Mouse (Mus musculus) testis, adult 2 months (tissue): ENCODE measurements at regions not wholly inside any gene's neighbourhood (a gene's known extent, or its start where the extent isn't known, plus 50 kb on each side); places are given as distances from the start of the nearest gene placed in this dataset.

Experiments
- CTCF ChIP-seq: fragments of 200-500 bp; IDR thresholded peaks from 2 replicates; pipeline ENCODE4 v1.5.1; 2012; ENCODE audit warnings: low read depth, mild to moderate bottlenecking, inconsistent platforms, low read length, moderate library complexity; ENCODE audit not compliant: control insufficient read depth, insufficient read depth, insufficient replicate concordance
- POLR2A ChIP-seq: fragments of 200-500 bp; IDR thresholded peaks from 2 replicates; pipeline ENCODE4 v1.6.1; 2012; ENCODE audit warnings: low read depth, mild to moderate bottlenecking, inconsistent platforms, low read length, moderate library complexity; ENCODE audit not compliant: control insufficient read depth

DNA sequence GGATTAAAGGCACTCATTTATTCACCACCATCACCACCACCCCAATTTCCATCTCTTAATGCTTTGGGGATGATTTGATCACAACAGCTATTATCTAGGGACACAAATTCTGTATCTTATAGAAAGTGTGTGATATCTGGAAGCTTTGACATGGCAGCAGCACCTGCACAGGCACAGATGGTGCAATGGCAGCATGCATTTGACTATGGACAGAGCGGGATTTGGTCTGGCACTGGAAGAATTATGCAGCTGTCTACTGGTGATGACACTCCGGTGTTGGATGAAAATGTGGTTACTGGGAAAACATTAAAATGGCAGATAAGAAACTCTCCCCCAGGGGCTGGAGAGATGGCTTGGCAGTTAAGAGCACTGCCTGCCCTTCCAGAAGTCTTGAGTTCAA, 403.7 kb upstream of the Nr5a2 start:
- no peak for TF ChIP-seq POLR2A
- no peak for TF ChIP-seq CTCF
